Mouse (Mus musculus): ENCODE measurements around the gene Zic2.

GRCm38 (mm10) chr14:122485635-122486181 is 10.5 kb downstream of the Zic2 start:
- TF ChIP-seq CTCF (IDR thresholded peaks at IDR 0.05; ENCODE audit: insufficient read depth, low read length), result no peak
- TF ChIP-seq POLR2A (IDR thresholded peaks at IDR 0.05; ENCODE audit: borderline replicate concordance, extremely low read depth, low read depth, low read length), result no peak
